In the genomic region with DNA sequence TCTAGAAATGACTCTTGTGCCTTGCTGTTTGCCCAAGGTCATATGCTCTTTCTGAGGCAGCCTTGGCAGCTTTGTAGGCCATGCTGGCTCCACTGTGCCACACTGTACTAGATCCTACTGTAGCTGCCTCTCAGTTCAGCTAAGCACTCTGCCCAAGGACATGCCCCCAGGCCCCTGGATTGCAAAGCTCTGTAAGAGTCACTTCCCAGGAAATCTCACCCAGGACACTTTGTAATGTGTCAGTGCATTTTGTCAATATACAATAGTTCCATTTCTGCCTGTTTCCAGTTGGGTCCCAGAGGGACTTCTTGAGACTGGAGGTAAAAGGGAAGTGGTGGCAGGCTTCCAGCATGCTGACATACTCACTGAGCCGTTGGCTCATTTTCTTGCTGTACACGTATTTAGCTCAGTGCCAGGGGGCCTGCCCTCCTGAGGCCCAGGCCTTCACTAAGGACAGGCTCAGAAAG, we compare ENCODE assay signal across 9 mouse cellular contexts.
DNase-seq lines count a peak whose midpoint lies in the region; ATAC-seq lines count a peak whose summit lies in the region.
"Had no signal": no experiment of that assay in that cellular context is flagged by ENCODE, and none has a peak within 500 bp of the region (broad histone marks: within the 10 kb centered on the region; RNA-seq: fewer than 3 reads in every experiment).

No protein-coding gene starts in this region.

- no peak overlapping the region for H3K27ac ChIP-seq in kidney, embryonic 14.5 days (ENCODE audit: low read depth, low read length)
- peak overlapping the region; percentile 54; the same call in 1 of the 2 replicates for H3K27ac ChIP-seq in hindbrain, embryonic 16.5 days (ENCODE audit: low read depth, low read length)
- H3K27ac ChIP-seq: embryonic facial prominence, embryonic 13.5 days had no signal

- H3K27me3 ChIP-seq in kidney, embryonic 14.5 days (ENCODE audit: control insufficient read depth, insufficient read depth, low read length): no peaks in the 10 kb centered on the region
- H3K27me3 ChIP-seq in hindbrain, embryonic 16.5 days (replicated peaks; ENCODE audit: control insufficient read depth, insufficient read depth, low read length): no peaks in the 10 kb centered on the region
- H3K27me3 ChIP-seq: megakaryocyte, embryonic 14.5 days had no signal

- WGBS in kidney, embryonic 14.5 days: 52% methylated on average over 2 of the region's 2 CpGs
- 11% methylated on average over 2 of the region's 2 CpGs for WGBS in hindbrain, embryonic 16.5 days

- no peak overlapping the region for H3K9ac ChIP-seq in kidney, embryonic 14.5 days (ENCODE audit: low read depth, low read length)
- H3K9ac ChIP-seq in hindbrain, embryonic 16.5 days (ENCODE audit: low read depth, low read length): no peak overlapping the region
- H3K9ac ChIP-seq: embryonic facial prominence, embryonic 13.5 days had no signal

- no peaks in the 10 kb centered on the region for H3K9me3 ChIP-seq in kidney, embryonic 14.5 days (ENCODE audit: control insufficient read depth, low read length)
- H3K9me3 ChIP-seq in hindbrain, embryonic 16.5 days (ENCODE audit: control insufficient read depth, low read length): no peaks in the 10 kb centered on the region
- H3K9me3 ChIP-seq: embryonic facial prominence, embryonic 13.5 days had no signal

- no peak for ATAC-seq in kidney, embryonic 14.5 days (ENCODE audit: low FRiP score, low TSS enrichment)
- ATAC-seq in hindbrain, embryonic 16.5 days: peak; percentile 87
- ATAC-seq in CD4-positive, CD25-positive, alpha-beta regulatory T cell, adult 4 months: no peak
- no peak for ATAC-seq in monocyte, adult 5-6 weeks (replicated peaks; ENCODE audit: insufficient number of reproducible peaks, low FRiP score, low TSS enrichment, poor library complexity, severe bottlenecking)

- no peak overlapping the region for H3K4me3 ChIP-seq in kidney, embryonic 14.5 days (ENCODE audit: low read length)
- H3K4me3 ChIP-seq in hindbrain, embryonic 16.5 days (ENCODE audit: low read length): no peak overlapping the region
- H3K4me3 ChIP-seq: embryonic facial prominence, embryonic 13.5 days; megakaryocyte, embryonic 14.5 days had no signal

- DNase-seq in kidney, adult 18-20 months: peak; percentile 29
- DNase-seq in NIH3T3 (ENCODE audit: low read depth): peak; percentile 86
- DNase-seq in brain, adult 2 months (ENCODE audit: low read depth, low spot score): peak; percentile 42

- H3K4me2 ChIP-seq in kidney, embryonic 14.5 days (replicated peaks; ENCODE audit: low read depth, low read length): no peak overlapping the region
- no peak overlapping the region for H3K4me2 ChIP-seq in hindbrain, embryonic 16.5 days (ENCODE audit: low read length)
- H3K4me2 ChIP-seq: embryonic facial prominence, embryonic 13.5 days had no signal

- no peaks in the 10 kb centered on the region for H3K36me3 ChIP-seq in kidney, embryonic 14.5 days (ENCODE audit: control insufficient read depth, insufficient read depth, low read length)
- no peaks in the 10 kb centered on the region for H3K36me3 ChIP-seq in hindbrain, embryonic 16.5 days (ENCODE audit: control insufficient read depth, insufficient read depth, low read length)
- H3K36me3 ChIP-seq: embryonic facial prominence, embryonic 13.5 days had no signal

- H3K4me1 ChIP-seq in kidney, embryonic 14.5 days (ENCODE audit: control insufficient read depth, insufficient read depth, low read length): 0 out of 2 replicates have a peak, but pooled peaks cover 3% of the 10 kb centered on the region
- peaks cover 7% of the 10 kb centered on the region for H3K4me1 ChIP-seq in hindbrain, embryonic 16.5 days (ENCODE audit: control insufficient read depth, insufficient read depth, low read depth, low read length)
- H3K4me1 ChIP-seq: megakaryocyte, embryonic 14.5 days had no signal

Comparison
In these comparisons a context has a peak if more than half of its experiments do, and no peak if none do; other contexts are left out.
1. DNase-seq: peak in every context shown above with its lines; median percentile 86 in NIH3T3; 42 in brain, adult 2 months; 29 in kidney, adult 18-20 months.